15 mouse cellular contexts compared by ENCODE assay signal in the genomic region with DNA sequence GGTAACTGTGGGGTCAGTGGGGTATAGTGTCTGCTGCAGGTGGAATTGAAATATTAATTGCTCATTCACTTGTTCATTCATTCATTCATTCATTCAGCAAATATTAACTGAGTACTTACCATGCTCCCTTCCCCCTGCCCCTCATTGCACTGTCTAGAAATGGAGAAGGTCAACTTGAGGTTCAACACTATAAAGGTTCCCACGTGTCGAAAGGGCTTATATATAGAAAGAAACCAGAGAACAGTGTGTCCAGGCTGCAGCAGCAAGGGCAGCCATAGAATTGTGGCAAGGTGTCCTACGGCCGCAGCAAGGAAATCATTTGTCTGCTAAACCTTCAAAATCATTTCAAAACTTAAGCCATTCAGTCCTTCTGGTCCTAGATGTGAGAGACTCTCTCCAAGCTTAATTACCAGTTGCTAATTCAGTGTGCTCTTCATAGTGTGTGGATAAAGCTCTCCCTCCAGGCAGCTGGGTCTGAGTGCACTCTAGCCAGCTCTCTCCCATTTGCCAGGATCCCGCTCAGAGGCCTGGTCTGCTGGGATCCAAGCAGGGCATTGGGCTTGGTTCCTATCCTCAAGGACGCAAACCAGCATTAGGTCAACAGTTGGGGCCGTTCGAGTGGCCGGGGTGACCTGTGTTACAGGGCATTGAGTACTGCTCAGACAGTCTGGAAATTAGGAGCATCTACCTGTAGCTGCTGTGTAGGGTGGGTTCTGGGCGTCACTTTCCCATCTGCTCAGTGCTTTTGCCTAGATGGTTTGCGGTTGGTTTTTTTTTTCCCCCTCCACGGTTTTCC.
DNase-seq lines count a peak whose midpoint lies in the region; ATAC-seq and TF ChIP-seq lines count a peak whose summit lies in the region.
"Had no signal": no experiment of that assay in that cellular context is flagged by ENCODE, and none has a peak within 500 bp of the region (broad histone marks: within the 10 kb centered on the region; RNA-seq: fewer than 3 reads in every experiment).

No protein-coding gene starts in this region.

- peaks cover 27% of the 10 kb centered on the region for H3K4me1 ChIP-seq in heart, embryonic 15.5 days (replicated peaks)
- H3K4me1 ChIP-seq in heart, adult 2 months (ENCODE audit: control insufficient read depth, insufficient read depth, low read length), result no peaks in the 10 kb centered on the region; the same call in none of the 2 replicates
- peaks cover 50% of the 10 kb centered on the region for H3K4me1 ChIP-seq in lung, embryonic 15.5 days
- H3K4me1 ChIP-seq in kidney, embryonic 15.5 days, result peaks cover 56% of the 10 kb centered on the region
- H3K4me1 ChIP-seq in stomach, postnatal 0 days (replicated peaks; ENCODE audit: control insufficient read depth, insufficient read depth), result no peaks in the 10 kb centered on the region
- 0 out of 2 replicates have a peak, but pooled peaks cover 8% of the 10 kb centered on the region for H3K4me1 ChIP-seq in midbrain, embryonic 15.5 days

- TF ChIP-seq EP300 in heart, adult 2 months (IDR thresholded peaks at IDR 0.05; ENCODE audit: insufficient read depth, low read depth, low read length), result no peak
- no peak for TF ChIP-seq EP300 in stomach, postnatal 0 days (optimal IDR thresholded peaks at IDR 0.05)

- H3K4me3 ChIP-seq in heart, embryonic 15.5 days, result no peak overlapping the region
- no peak overlapping the region for H3K4me3 ChIP-seq in heart, adult 2 months
- H3K4me3 ChIP-seq in lung, embryonic 15.5 days, result no peak overlapping the region
- no peak overlapping the region for H3K4me3 ChIP-seq in kidney, embryonic 15.5 days (replicated peaks)
- no peak overlapping the region for H3K4me3 ChIP-seq in stomach, postnatal 0 days (ENCODE audit: low read depth, low read length)
- no peak overlapping the region for H3K4me3 ChIP-seq in midbrain, embryonic 15.5 days
- H3K4me3 ChIP-seq: forebrain, embryonic 10.5 days; megakaryocyte, embryonic 14.5 days; neural tube, embryonic 12.5 days; stomach, embryonic 15.5 days had no signal

- H3K36me3 ChIP-seq in heart, embryonic 15.5 days, result peaks cover 11% of the 10 kb centered on the region; the same call in 1 of the 2 replicates
- no peaks in the 10 kb centered on the region for H3K36me3 ChIP-seq in heart, adult 2 months (ENCODE audit: control insufficient read depth, insufficient read depth, low read length)
- no peaks in the 10 kb centered on the region for H3K36me3 ChIP-seq in lung, embryonic 15.5 days
- H3K36me3 ChIP-seq in kidney, embryonic 15.5 days, result peaks cover 57% of the 10 kb centered on the region
- H3K36me3 ChIP-seq in stomach, postnatal 0 days (ENCODE audit: control insufficient read depth, insufficient read depth, low read length), result peaks cover 4% of the 10 kb centered on the region
- H3K36me3 ChIP-seq in midbrain, embryonic 15.5 days (replicated peaks), result no peaks in the 10 kb centered on the region
- H3K36me3 ChIP-seq: neural tube, embryonic 12.5 days had no signal

- peak overlapping the region; percentile 58 for H3K27ac ChIP-seq in heart, embryonic 15.5 days
- H3K27ac ChIP-seq in heart, adult 2 months, result no peak overlapping the region
- H3K27ac ChIP-seq in lung, embryonic 15.5 days, result 0 out of 2 replicates have a peak overlapping the region, but pooled peaks have one; percentile 11
- H3K27ac ChIP-seq in kidney, embryonic 15.5 days, result peak overlapping the region; percentile 91
- 0 out of 2 replicates have a peak overlapping the region, but pooled peaks have one; percentile 24 for H3K27ac ChIP-seq in stomach, postnatal 0 days (replicated peaks)
- no peak overlapping the region for H3K27ac ChIP-seq in midbrain, embryonic 15.5 days
- H3K27ac ChIP-seq: forebrain, embryonic 10.5 days; hindbrain, postnatal 0 days; neural tube, embryonic 12.5 days; stomach, embryonic 15.5 days had no signal

- no peaks in the 10 kb centered on the region; the same call in 1 of the 2 replicates for H3K79me2 ChIP-seq in heart, adult 2 months (replicated peaks; ENCODE audit: control insufficient read depth, insufficient read depth, low read length)

- no peak overlapping the region for H3K9ac ChIP-seq in heart, embryonic 15.5 days
- no peak overlapping the region for H3K9ac ChIP-seq in heart, adult 2 months (ENCODE audit: low read depth, low read length)
- no peak overlapping the region for H3K9ac ChIP-seq in lung, embryonic 15.5 days
- H3K9ac ChIP-seq in kidney, embryonic 15.5 days, result no peak overlapping the region
- H3K9ac ChIP-seq in stomach, postnatal 0 days (ENCODE audit: low read length), result no peak overlapping the region
- H3K9ac ChIP-seq in midbrain, embryonic 15.5 days, result no peak overlapping the region
- H3K9ac ChIP-seq: neural tube, embryonic 12.5 days; stomach, embryonic 15.5 days had no signal

- no peaks in the 10 kb centered on the region for H3K27me3 ChIP-seq in heart, embryonic 15.5 days
- no peaks in the 10 kb centered on the region for H3K27me3 ChIP-seq in heart, adult 2 months (ENCODE audit: control insufficient read depth, insufficient read depth, low read length)
- H3K27me3 ChIP-seq in lung, embryonic 15.5 days, result no peaks in the 10 kb centered on the region
- H3K27me3 ChIP-seq in kidney, embryonic 15.5 days, result no peaks in the 10 kb centered on the region
- no peaks in the 10 kb centered on the region for H3K27me3 ChIP-seq in stomach, postnatal 0 days (ENCODE audit: control insufficient read depth, insufficient read depth, low read length)
- H3K27me3 ChIP-seq in midbrain, embryonic 15.5 days (replicated peaks), result no peaks in the 10 kb centered on the region
- H3K27me3 ChIP-seq: neural tube, embryonic 12.5 days; stomach, embryonic 15.5 days had no signal

- no peak for TF ChIP-seq POLR2A in heart, adult 2 months (IDR thresholded peaks at IDR 0.05; ENCODE audit: insufficient read depth, low read depth, low read length)

- intact Hi-C loops in heart, adult 2 months (cut with DNase I), result no loop called here

- no peak overlapping the region for H3K4me2 ChIP-seq in heart, embryonic 15.5 days
- no peak overlapping the region for H3K4me2 ChIP-seq in lung, embryonic 15.5 days
- H3K4me2 ChIP-seq in kidney, embryonic 15.5 days, result peak overlapping the region; percentile 27; the same call in 1 of the 2 replicates
- no peak overlapping the region for H3K4me2 ChIP-seq in stomach, postnatal 0 days (replicated peaks; ENCODE audit: low read depth)
- no peak overlapping the region for H3K4me2 ChIP-seq in midbrain, embryonic 15.5 days
- H3K4me2 ChIP-seq: liver, embryonic 11.5 days; neural tube, embryonic 12.5 days; stomach, embryonic 15.5 days had no signal

- no peak for TF ChIP-seq CTCF in heart, adult 2 months (IDR thresholded peaks at IDR 0.05)
- no peak for TF ChIP-seq CTCF in stomach, postnatal 0 days (IDR thresholded peaks at IDR 0.05; ENCODE audit: low read depth)

- no peaks in the 10 kb centered on the region for H3K9me3 ChIP-seq in heart, embryonic 15.5 days (replicated peaks)
- H3K9me3 ChIP-seq in lung, embryonic 15.5 days, result no peaks in the 10 kb centered on the region
- H3K9me3 ChIP-seq in kidney, embryonic 15.5 days (replicated peaks), result no peaks in the 10 kb centered on the region
- H3K9me3 ChIP-seq in stomach, postnatal 0 days (ENCODE audit: control insufficient read depth, low read length), result no peaks in the 10 kb centered on the region
- no peaks in the 10 kb centered on the region for H3K9me3 ChIP-seq in midbrain, embryonic 15.5 days
- H3K9me3 ChIP-seq: forebrain, embryonic 10.5 days; megakaryocyte, embryonic 14.5 days; neural tube, embryonic 12.5 days; stomach, embryonic 15.5 days had no signal

- ATAC-seq in heart, embryonic 15.5 days (replicated peaks; ENCODE audit: insufficient number of reproducible peaks, insufficient read depth, low FRiP score, low read depth), result peak; percentile 58; the same call in 1 of the 2 replicates
- ATAC-seq in lung, embryonic 15.5 days (ENCODE audit: borderline replicate concordance, extremely low read depth, low FRiP score, low TSS enrichment), result peak; percentile 4; the same call in 1 of the 2 replicates
- ATAC-seq in kidney, embryonic 15.5 days (replicated peaks; ENCODE audit: low FRiP score), result no peak
- ATAC-seq in stomach, postnatal 0 days (ENCODE audit: low FRiP score, low TSS enrichment), result no peak
- no peak for ATAC-seq in midbrain, embryonic 15.5 days (replicated peaks)

- 73% methylated on average over 12 of the region's 12 CpGs for WGBS in heart, embryonic 15.5 days
- WGBS in heart, adult 2 months, result 82% methylated on average over 12 of the region's 12 CpGs
- 73% methylated on average over 12 of the region's 12 CpGs for WGBS in lung, embryonic 15.5 days
- 71% methylated on average over 12 of the region's 12 CpGs for WGBS in kidney, embryonic 15.5 days
- 81% methylated on average over 12 of the region's 12 CpGs for WGBS in stomach, postnatal 0 days
- WGBS in midbrain, embryonic 15.5 days, result 92% methylated on average over 12 of the region's 12 CpGs

- no peak for DNase-seq in heart, adult 2 months
- DNase-seq in lung, postnatal 14 days, result no peak
- no peak for DNase-seq in stomach, postnatal 0 days (ENCODE audit: low spot score)
- DNase-seq: adrenal gland, postnatal 25 days; heart, adult 18-20 months had no signal

Comparison
In these comparisons a context has a peak if more than half of its experiments do, and no peak if none do; other contexts are left out.
1. H3K27ac ChIP-seq: peak in heart, embryonic 15.5 days (single experiment), lung, embryonic 15.5 days (single experiment), kidney, embryonic 15.5 days (single experiment) and stomach, postnatal 0 days (single experiment); none in heart, adult 2 months (single experiment) and midbrain, embryonic 15.5 days (single experiment).
2. ATAC-seq: peak in heart, embryonic 15.5 days (single experiment) and lung, embryonic 15.5 days (single experiment); none in kidney, embryonic 15.5 days (single experiment), stomach, postnatal 0 days (single experiment) and midbrain, embryonic 15.5 days (single experiment).